Mouse (Mus musculus): ENCODE measurements at regions not wholly inside any gene's neighbourhood (a gene's known extent, or its start where the extent isn't known, plus 50 kb on each side); places are given as distances from the start of the nearest gene placed in this dataset.

GRCm38 (mm10) chr16:57823329-57823728, 68.8 kb upstream of the Col8a1 start:
- DNase-seq: no peak

DNA sequence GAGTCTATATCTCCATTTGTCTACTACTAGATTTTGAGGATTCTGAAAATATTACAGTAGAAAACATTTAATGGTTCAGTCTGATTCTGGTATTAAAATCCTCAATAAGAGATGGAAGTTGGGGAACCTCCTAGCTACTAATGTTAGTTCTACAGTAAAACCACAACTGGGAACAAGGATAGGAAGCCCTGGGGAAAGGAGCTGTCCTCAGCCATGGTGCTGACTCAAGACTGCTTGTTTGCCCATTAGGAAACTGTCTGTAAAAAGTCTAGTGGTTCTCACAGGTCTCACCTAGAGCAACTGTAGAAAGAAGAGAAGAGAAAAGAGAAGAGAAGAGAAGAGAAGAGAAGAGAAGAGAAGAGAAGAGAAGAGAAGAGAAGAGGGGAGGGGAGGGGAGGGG, 90.9 kb upstream of the Col8a1 start:
- DNase-seq: no peak

DNA sequence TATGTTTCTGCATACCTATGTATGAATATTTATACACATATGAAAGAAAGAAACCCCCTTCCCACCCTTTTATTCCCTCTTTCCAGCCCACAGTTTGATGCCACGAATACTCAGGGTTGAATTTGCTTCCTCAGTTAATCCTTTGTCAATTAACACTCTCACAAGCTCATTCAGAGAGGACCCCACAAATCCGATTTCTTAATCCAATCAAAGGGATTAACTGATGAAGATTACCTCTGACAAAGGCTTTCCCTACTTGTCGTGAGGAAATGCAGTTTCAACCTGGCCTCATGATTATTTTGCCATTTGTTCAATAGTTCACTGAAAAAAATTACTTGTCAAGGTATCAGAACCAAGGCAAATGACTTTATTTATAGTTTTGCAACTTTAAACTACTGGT, 91.8 kb upstream of the Col8a1 start:
- no peak for DNase-seq

GRCm38 (mm10) chr16:57851854-57852253, 97.3 kb upstream of the Col8a1 start:
- no peak for DNase-seq

DNA sequence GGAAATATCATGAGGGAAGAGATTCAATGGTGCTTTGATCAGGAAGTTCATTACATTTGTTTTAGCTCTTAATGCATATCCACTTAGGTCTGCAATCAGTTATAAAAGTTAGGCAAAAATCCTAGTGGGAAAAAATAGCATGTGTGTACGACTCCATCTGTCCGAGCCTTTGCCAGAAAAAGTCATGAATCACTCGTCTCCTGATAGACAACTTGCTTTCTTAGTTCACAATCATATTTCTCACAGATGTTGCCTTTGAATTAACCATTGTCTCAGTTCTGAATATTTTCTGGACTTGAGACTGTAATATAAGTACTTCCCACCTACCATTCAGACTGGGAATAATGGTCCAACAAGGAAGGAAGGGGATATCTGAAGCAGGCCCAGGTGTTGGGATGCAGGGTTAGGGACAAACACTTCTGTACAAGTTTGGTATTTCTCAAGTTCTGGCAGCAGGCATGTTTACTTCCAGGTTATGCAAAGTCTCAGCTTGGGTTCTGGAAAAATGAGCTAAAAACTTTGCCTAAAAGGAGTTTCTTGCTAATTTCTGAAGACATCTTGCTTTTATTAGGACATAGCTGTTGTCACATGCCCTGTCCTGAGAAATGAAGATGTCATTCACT, 98.4 kb upstream of the Col8a1 start:
- no peak for DNase-seq

DNA sequence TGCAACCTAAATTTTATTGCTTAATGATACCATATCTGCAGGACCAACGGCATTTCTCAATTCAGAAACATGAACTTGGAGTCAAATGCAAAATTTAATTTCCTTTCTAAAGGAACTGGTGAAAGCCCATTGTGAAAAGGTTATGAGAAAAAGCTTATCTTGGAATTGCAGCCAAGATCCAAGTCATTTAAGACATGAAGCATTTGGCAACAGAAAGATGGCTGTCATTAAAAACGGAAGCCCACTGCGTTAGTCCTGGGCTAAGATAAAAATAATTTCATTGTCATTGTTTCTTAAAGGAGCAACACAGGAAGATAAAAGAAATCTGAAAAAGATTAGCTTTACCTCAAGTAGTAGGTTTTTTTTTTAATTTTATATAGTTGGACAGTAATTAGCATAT, 99.2 kb upstream of the Col8a1 start:
- no peak for DNase-seq

- DNase-seq: no peak
Measured at GRCm38 (mm10) chr16:57857071-57857470, 102.5 kb upstream of the Col8a1 start.

DNA sequence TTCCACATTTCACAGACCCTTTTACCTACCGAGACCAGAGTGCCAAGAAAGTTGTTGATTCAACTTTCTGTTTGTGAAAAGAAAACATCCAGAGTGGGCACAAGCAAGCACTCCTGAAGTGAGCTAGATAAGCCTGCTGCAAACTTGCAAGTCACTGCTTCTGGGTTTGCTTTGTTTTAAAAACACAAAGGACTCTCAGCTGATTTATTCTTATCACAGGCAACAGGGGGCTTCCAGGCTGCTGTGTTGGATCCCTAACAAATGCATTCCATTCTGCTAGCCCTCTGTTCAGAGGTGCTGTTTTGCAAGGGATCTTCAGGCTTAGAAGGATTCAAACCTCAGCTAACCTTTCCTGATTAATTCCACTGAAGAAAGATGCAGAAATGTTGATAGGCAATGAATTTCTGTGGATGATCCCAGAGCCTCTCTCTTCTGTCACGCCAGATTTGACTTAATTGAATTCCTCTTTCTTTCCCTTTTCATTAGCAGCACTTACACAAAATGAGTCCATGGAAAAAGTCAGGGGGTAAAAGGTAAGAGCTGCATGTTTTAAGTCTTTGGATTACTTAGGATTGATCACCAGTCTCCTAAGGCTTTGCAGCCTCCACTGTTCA, 103.7 kb upstream of the Col8a1 start:
- no peak for DNase-seq

GRCm38 (mm10) chr16:57858765-57859201, 104.2 kb upstream of the Col8a1 start:
- no peak for DNase-seq

DNA sequence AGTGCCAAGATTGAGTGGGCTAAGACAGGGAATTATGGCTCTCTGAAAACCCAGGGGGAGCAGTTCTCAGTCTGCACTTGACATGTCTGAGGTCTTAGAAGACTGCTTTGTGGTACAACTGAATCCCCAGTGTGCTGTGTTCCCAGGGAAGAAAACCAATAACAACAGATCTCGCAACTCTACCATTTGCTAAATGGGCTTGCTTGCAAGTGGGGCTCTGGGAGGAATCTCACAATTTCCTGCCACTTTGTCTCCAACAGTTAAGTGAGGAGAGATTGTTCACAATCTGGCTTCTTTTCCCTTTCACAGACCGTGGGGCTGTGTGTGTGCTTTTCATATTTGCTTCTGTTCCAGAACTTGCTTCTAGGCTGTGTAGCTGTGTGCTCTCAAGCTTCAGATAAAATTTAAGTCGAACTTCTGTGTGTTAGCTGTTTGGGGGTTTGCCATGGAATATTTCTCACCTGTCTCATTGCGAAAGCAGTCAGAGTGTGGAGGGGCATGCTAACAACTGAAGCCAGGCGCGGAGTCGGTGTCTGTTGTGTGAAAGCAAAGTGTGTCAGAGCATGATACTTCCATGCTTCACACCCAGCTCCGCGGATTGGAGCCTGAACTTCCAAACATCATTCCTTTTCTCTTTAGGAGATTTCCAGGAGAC, 108.8 kb upstream of the Col8a1 start:
- no peak for DNase-seq

DNA sequence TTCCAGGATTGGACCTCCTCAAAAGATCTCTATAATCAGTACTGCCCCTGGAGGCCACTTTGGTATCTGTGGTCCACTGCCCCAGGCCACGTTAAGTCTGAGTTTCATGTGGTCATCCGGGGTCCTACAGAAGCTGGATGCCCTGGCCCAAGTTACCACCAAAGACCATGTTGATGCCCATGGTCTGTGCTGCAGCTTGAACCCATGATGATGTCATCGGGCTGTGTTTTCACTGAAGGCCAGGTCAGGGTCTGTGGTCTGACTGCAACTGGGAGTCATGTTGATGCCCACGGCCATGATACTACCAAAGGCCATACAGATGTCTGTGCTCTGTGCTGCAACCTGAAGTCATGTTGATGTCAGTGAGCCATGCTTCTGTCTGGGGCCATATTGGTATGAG, 122.3 kb upstream of the Col8a1 start:
- DNase-seq: no peak

- no peak for DNase-seq
Measured at GRCm38 (mm10) chr16:57881575-57882094, 127.1 kb upstream of the Col8a1 start.

DNA sequence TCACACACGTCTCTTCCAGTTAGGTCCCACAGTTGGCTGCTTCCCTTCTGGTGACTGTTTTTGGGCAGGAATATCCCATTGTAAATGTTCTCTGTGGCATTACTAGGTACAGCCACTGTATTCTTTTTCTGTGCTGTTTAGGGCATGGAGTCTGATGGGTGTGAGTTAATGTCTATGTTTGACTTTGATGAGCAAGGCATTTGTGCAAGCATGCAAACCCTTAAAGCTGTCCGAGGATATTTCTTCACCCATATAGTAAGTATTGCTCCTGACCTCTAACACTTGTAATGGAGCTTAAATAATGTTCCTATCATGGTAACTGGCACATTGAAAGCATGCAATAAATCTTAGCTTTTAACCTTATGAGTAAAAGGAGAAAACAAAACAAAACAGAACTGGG, 133.6 kb upstream of the Col8a1 start:
- DNase-seq: no peak

- no peak for DNase-seq
Measured at GRCm38 (mm10) chr16:57888553-57888952, 134.0 kb upstream of the Col8a1 start.

DNA sequence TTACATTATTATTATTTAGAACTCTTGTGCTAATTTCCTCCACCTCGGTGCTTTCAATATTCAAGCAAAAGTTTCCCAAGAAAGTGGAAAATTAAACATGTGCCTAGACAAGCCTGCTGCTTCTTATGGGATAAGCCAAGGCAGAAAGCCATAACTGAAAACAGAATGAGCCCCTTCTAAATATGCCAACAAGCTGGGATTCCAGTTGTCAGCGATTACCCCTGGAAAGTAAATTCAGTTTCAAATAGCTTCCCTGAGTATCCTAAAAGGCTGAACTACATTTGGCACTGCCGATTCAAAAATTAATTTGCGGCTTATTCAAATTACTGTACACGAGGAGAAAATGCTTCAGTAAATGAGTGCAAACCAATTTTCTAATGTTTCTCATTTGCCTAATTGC, 135.6 kb upstream of the Col8a1 start:
- DNase-seq: no peak

DNA sequence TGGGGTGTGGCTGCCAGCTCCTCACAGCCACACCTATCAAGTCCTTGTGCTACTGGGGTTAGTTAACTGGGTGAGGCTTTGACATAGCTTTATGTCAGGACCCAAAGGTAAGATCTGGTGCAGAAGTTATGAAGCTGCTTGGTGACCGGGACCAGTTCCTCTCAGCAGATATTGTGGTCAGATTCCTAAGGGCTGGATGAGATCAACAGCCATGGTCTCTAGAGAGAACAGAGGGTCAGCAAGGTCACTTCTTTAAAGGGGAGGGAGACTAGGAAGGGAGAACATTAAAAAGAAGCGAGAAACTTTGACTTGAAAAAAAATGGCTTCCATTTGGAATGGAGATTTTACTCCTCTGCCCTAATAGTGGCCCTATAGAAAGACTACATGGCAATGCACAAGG, 138.6 kb upstream of the Col8a1 start:
- DNase-seq: no peak

- DNase-seq: no peak
Measured at GRCm38 (mm10) chr16:57893698-57894352, 139.3 kb upstream of the Col8a1 start.

DNA sequence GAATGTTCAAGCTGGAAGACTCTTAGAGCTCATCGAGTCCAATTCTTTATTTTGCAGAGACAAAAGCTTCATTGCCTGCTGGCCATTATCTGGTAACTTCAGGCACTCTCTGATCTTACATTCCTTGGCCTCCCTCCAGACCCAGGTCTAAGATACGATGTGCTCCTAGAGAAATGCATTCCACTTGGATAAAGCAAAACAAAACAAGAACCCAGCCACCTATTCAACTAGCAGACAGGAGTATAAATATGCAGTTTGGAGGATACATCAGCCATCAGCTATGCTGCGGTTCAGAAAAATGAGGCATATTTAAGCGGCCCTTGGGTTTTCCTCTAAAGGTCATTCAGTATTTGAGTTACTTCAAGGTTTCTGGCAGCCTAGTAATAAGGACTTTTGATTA, 146.5 kb upstream of the Col8a1 start:
- no peak for DNase-seq

DNA sequence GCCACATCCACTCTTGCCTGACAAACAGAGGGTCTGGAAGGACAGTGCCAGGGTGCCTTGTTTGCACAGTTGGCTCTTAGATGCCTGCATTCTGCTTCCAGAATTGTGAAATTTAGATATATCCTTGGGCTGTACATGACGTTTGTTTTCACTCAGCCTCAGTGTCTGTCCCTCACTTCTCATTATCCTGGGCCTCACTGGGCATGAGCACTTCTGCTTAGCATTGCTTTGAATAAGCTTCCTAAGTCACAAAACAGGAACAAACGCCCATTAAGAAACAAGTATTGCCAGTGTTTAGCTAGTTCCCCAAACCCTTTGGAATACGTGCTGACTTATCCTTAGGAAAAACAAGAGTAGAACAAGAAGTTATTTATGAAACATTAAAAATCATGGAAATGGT, 148.0 kb upstream of the Col8a1 start:
- DNase-seq: no peak

GRCm38 (mm10) chr16:57912001-57912400, 157.5 kb upstream of the Col8a1 start:
- no peak for DNase-seq

DNA sequence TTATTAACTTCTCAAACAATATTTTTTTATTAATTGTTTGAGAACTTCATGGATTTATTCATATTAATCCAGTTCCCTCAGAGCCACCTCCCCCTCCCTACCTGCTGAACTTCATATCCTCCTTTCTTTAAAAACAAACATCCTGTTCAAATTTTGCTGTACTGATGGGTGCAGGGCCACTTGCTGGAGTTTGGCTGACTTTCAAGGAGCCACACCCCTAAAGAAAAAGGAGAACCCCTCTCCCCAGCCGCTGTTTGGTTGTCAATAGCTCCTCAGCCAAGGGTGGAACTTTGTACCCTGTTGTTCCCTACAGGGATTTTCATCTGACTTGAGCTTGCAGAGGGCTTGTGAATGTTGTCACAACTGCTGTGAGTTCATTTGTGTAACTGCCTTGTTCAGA, 160.0 kb upstream of the Col8a1 start:
- DNase-seq: no peak

GRCm38 (mm10) chr16:57915451-57915850, 160.9 kb upstream of the Col8a1 start:
- no peak for DNase-seq

DNA sequence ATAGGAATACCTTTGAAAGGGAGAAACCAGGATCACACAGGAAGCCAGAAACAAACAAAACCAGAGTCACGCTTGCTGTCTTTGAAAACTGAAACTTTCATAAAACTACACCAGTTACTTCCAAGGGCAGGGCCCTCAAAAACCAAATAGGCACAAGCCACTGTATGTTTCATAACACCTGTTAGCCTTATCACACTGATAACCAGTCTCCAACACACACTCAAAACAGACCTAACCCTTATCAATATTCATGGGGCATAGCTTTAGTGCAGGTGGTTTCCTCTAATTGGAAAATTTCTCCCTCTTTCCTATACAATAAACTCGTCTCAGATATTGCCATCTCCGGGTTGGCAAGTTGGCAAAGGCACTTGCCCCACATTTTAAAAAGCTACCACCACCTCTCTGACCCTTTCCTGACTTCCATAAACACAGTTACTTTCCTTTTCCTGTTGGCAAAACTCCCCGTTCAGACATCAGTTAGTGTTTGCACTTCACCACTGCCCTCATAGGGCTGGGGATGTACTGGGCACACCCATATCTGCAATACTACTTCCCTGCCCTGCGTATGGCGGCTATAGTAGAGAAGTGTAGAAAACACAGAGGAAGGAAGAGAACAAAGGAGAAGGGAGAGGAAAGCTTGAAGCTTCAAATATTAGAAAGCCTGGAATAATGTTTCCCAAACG, 169.1 kb upstream of the Col8a1 start:
- DNase-seq: no peak
